Mouse (Mus musculus) CH12.LX (cell line): ENCODE measurements around the gene Eml6. TPM values are rescaled to one million over a fixed set of nuclear protein-coding genes. Genes with fewer than 3 reads are reported as not detected.

Experiments used
- DNase-seq: peaks from one replicate; pipeline ENCODE4 v3.0.0-alpha.2; 2013; ENCODE audit errors: extremely low read depth
- H3K27ac ChIP-seq: 2 replicates; pipeline ENCODE4 v1.5.1; 2012; ENCODE audit warnings: low read depth, mild to moderate bottlenecking, control low read depth, moderate library complexity; ENCODE audit not compliant: insufficient read depth
- H3K27me3 ChIP-seq: replicated peaks from 2 replicates; pipeline ENCODE3; 2012; ENCODE audit warnings: inconsistent platforms
- H3K36me3 ChIP-seq, 2 experiments: replicated peaks in 1 of 2; 2 replicates each; pipeline versions ENCODE3 to v1.6.1; 2012; ENCODE audit warnings: inconsistent platforms in 1 of 2, low read length in 1 of 2, mild to moderate bottlenecking in 1 of 2, mixed read lengths in 1 of 2, moderate library complexity in 1 of 2; ENCODE audit not compliant: control insufficient read depth in 1 of 2, insufficient read depth in 1 of 2
- H3K4me1 ChIP-seq, 2 experiments: 2 replicates each; pipeline ENCODE4 v1.6.1; 2012; ENCODE audit warnings: inconsistent platforms in 1 of 2, moderate library complexity in 1 of 2; ENCODE audit not compliant: insufficient read depth in 2 of 2, control insufficient read depth in 1 of 2
- H3K4me2 ChIP-seq: 2 replicates; pipeline ENCODE4 v1.6.1; 2012; ENCODE audit warnings: low read depth, mild to moderate bottlenecking, control low read depth; ENCODE audit not compliant: poor library complexity, insufficient read depth, severe bottlenecking
- H3K4me3 ChIP-seq, 3 experiments: fragments of 150-350 bp in 1 of 3; sonication (generic) in 1 of 3; replicated peaks in 1 of 3; 2 replicates each; pipeline versions ENCODE3 to v1.5.1; 2011 to 2012; ENCODE audit warnings: low read depth in 2 of 3, low read length in 2 of 3, mild to moderate bottlenecking in 2 of 3, moderate library complexity in 2 of 3, control low read depth in 1 of 3, improper control_type of control experiment in 1 of 3, inconsistent platforms in 1 of 3, mixed read lengths in 1 of 3; ENCODE audit not compliant: poor library complexity in 1 of 3
- H3K79me2 ChIP-seq: replicated peaks from 2 replicates; pipeline ENCODE4 v1.6.1; 2012; ENCODE audit warnings: mild to moderate bottlenecking, moderate library complexity; ENCODE audit not compliant: control insufficient read depth, poor library complexity, insufficient read depth, severe bottlenecking; ENCODE audit errors: extremely low read depth
- H3K9ac ChIP-seq: 2 replicates; pipeline ENCODE4 v1.6.1; 2012; ENCODE audit warnings: low read depth, mild to moderate bottlenecking, control low read depth, moderate library complexity; ENCODE audit not compliant: insufficient read depth
- H3K9me3 ChIP-seq: replicated peaks from 2 replicates; pipeline ENCODE3; 2012; ENCODE audit warnings: low read length, inconsistent platforms, mixed read lengths
- BHLHE40 ChIP-seq: IDR thresholded peaks from 2 replicates; pipeline ENCODE4 v1.6.1; 2011; ENCODE audit warnings: mild to moderate bottlenecking, low read depth, low read length, improper control_type of control experiment
- CHD1 ChIP-seq: IDR thresholded peaks from 2 replicates; pipeline ENCODE4 v1.6.1; 2012; ENCODE audit warnings: low read depth, low read length, improper control_type of control experiment, inconsistent platforms
- EP300 ChIP-seq: IDR thresholded peaks from 2 replicates; pipeline ENCODE4 v1.6.1; 2011; ENCODE audit warnings: low read length, improper control_type of control experiment
- ETS1 ChIP-seq: conservative IDR thresholded peaks from 2 replicates; pipeline ENCODE4 v1.6.1; 2012; ENCODE audit warnings: low read depth, mild to moderate bottlenecking, inconsistent platforms, low read length, improper control_type of control experiment, moderate library complexity
- HCFC1 ChIP-seq: IDR thresholded peaks from 2 replicates; pipeline ENCODE4 v1.6.1; 2012; ENCODE audit warnings: low read depth, mild to moderate bottlenecking, inconsistent platforms, low read length, improper control_type of control experiment
- JUND ChIP-seq: conservative IDR thresholded peaks from 2 replicates; pipeline ENCODE4 v1.6.1; 2011; ENCODE audit warnings: low read depth, low read length, improper control_type of control experiment
- KAT2A ChIP-seq: IDR thresholded peaks from 2 replicates; pipeline ENCODE4 v1.6.1; 2012; ENCODE audit warnings: low read length, improper control_type of control experiment, inconsistent platforms; ENCODE audit not compliant: insufficient replicate concordance
- MAX ChIP-seq: IDR thresholded peaks from 2 replicates; pipeline ENCODE4 v1.6.1; 2011; ENCODE audit warnings: low read length, improper control_type of control experiment
- MEF2A ChIP-seq: IDR thresholded peaks from 2 replicates; pipeline ENCODE4 v1.6.1; 2014; ENCODE audit warnings: low read depth, mild to moderate bottlenecking, inconsistent platforms, low read length, improper control_type of control experiment, borderline replicate concordance
- MXI1 ChIP-seq: IDR thresholded peaks from 2 replicates; pipeline ENCODE4 v1.6.1; 2011; ENCODE audit warnings: mild to moderate bottlenecking, low read depth, low read length, improper control_type of control experiment
- NRF1 ChIP-seq: IDR thresholded peaks from 2 replicates; pipeline ENCODE4 v1.6.1; 2014; ENCODE audit warnings: low read depth, mild to moderate bottlenecking, inconsistent platforms, low read length, improper control_type of control experiment, moderate library complexity
- PAX5 ChIP-seq: IDR thresholded peaks from 2 replicates; pipeline ENCODE4 v1.6.1; 2012; ENCODE audit warnings: low read length, inconsistent platforms, mixed read lengths
- POLR2A ChIP-seq: IDR thresholded peaks from 2 replicates; pipeline ENCODE4 v1.6.1; 2011; ENCODE audit warnings: low read depth, mild to moderate bottlenecking, improper control_type of control experiment, low read length
- RAD21 ChIP-seq: IDR thresholded peaks from 2 replicates; pipeline ENCODE4 v1.6.1; 2011; ENCODE audit warnings: low read depth, mild to moderate bottlenecking, low read length, improper control_type of control experiment, moderate library complexity
- SIN3A ChIP-seq: IDR thresholded peaks from 2 replicates; pipeline ENCODE4 v1.6.1; 2012; ENCODE audit warnings: low read length, improper control_type of control experiment, inconsistent platforms
- SMC3 ChIP-seq: IDR thresholded peaks from 2 replicates; pipeline ENCODE4 v1.6.1; 2011; ENCODE audit warnings: low read depth, low read length, improper control_type of control experiment
- TCF12 ChIP-seq: IDR thresholded peaks from 2 replicates; pipeline ENCODE4 v1.6.1; 2014; ENCODE audit warnings: low read depth, mild to moderate bottlenecking, inconsistent platforms, low read length, improper control_type of control experiment
- UBTF ChIP-seq: IDR thresholded peaks from 2 replicates; pipeline ENCODE4 v1.6.1; 2012; ENCODE audit warnings: low read depth, mild to moderate bottlenecking, inconsistent platforms, low read length, improper control_type of control experiment, moderate library complexity
- ZKSCAN1 ChIP-seq: IDR thresholded peaks from 2 replicates; pipeline ENCODE4 v1.6.1; 2012; ENCODE audit warnings: low read depth, inconsistent platforms, low read length, improper control_type of control experiment, borderline replicate concordance
- ZMIZ1 ChIP-seq: IDR thresholded peaks from 2 replicates; pipeline ENCODE4 v1.6.1; 2012; ENCODE audit warnings: low read depth, mild to moderate bottlenecking, inconsistent platforms, low read length, improper control_type of control experiment
- dilution Hi-C: fragments of 300-500 bp; cut with MboI; formaldehyde crosslinking; loops from 2 replicates; pipeline ENCODE4 v1.14.3; 2020; ENCODE audit warnings: low sequenced_read_pairs; ENCODE audit not compliant: extremely low pct_unique_long_range_greater_than_20kb, extremely low pct_ligation_motif_present
- in situ Hi-C: fragments of 300-500 bp; cut with MboI; formaldehyde crosslinking; loops from 3 replicates; pipeline ENCODE4 v1.14.3; 2019; ENCODE audit warnings: low sequenced_read_pairs, low pct_ligation_motif_present, low pct_unique_long_range_greater_than_20kb, mixed read lengths
- polyA plus RNA-seq: library from polyadenylated mRNA; unstranded; fragments of >175 nt; gene quantifications from 2 replicates; pipeline ENCODE4 v1.2.1, GENCODE M21; 2012; ENCODE audit warnings: low read depth; ENCODE audit not compliant: insufficient read length
- total RNA-seq, 2 experiments: library from RNA; depleted of rRNA; stranded (reverse); fragments of 300-350 nt in 1 of 2; fragments of >200 nt in 1 of 2; gene quantifications; 2 replicates each; pipeline ENCODE4 v1.2.3; 2012 to 2014

Gene Eml6
- total and polyA plus RNA-seq, 3 experiments, result 3.1 to 3.7 (median 3.2) TPM

DNA sequence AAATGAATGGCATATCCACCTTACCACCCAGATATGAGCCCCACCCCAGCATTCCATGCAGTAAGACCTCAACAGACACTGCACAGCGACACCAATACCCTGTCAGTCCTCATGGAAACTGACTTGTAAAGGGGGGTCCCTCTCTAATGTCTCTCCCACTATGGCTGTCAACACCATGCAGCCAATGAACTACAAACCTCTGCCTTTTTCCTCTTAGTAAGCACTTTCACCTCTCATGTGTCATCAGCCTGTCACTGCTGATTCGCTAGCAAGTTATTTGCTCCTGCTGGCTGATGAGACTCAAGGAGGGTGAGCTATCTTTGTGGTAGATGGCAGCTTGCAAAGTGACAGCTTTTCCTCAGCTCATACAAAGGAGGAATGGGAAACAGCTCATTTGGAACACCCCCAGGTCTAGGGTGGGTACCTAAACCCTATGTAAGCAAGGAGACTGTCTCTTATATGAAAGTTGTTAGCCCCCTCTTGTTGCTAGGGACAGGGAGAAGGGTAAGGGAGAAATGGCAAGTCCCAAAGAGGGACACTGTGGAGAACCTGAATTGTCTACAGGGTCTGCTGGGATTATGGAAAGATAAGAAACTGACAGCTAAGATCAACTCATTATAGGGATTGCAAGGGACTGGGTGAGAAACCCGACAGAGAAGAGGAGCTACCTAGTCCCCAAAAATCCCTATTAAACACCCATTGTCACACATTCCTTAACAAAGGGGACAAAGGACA, 255.0 kb downstream of the Eml6 start:
- TF ChIP-seq BHLHE40, result no peak
- TF ChIP-seq ETS1, result no peak
- TF ChIP-seq RAD21, result no peak
- no peak for TF ChIP-seq EP300
- TF ChIP-seq UBTF, result no peak
- TF ChIP-seq KAT2A, result no peak
- no peak for TF ChIP-seq MAX
- TF ChIP-seq HCFC1, result no peak
- no peak for TF ChIP-seq PAX5
- no peak for TF ChIP-seq ZMIZ1
- no peak for TF ChIP-seq MXI1
- TF ChIP-seq SMC3, result no peak
- TF ChIP-seq MEF2A, result no peak
- no peak for TF ChIP-seq SIN3A
- TF ChIP-seq POLR2A, result no peak
- no peak for TF ChIP-seq TCF12
- TF ChIP-seq NRF1, result no peak
- no peak for TF ChIP-seq ZKSCAN1
- TF ChIP-seq CHD1, result no peak
- TF ChIP-seq JUND, result no peak
- dilution Hi-C loops, result no loop called here

DNA sequence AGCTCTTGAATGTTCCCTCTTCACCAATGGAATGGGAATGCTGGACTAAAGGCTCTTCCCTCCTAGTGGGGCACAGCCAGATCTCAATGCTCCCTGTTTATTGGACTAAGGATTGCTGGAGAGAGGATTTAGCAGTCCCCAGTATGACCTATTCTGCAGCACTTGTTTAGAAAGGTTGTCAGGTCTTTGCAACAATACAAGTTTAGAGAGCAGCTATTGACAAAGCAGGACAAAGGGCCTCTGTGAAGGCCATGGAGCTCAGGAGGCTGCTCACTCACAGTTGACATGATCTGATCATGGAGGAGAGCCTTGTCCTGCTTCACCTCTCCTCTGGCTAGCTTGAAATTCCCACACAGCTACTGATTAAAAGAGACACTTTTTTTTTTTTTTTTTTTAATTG, 257.3 kb downstream of the Eml6 start:
- peaks cover 4 to 18% of the 10 kb centered on the region in 2 experiments for H3K4me1 ChIP-seq
- dilution Hi-C loops (no loop called here), in situ Hi-C loops (no loop called here)
- H3K4me2 ChIP-seq, result no peak overlapping the region
- no peak overlapping the region for H3K9ac ChIP-seq
- no peak overlapping the region for H3K27ac ChIP-seq
- H3K79me2 ChIP-seq, result no peaks in the 10 kb centered on the region
- H3K36me3 ChIP-seq, result peaks cover 0 to 2% of the 10 kb centered on the region in 2 experiments
- H3K4me3 ChIP-seq, result no peak overlapping the region
- no peaks in the 10 kb centered on the region for H3K9me3 ChIP-seq
- DNase-seq, result no peak
- TF ChIP-seq MXI1, result no peak
- TF ChIP-seq SIN3A, result no peak
- no peak for TF ChIP-seq POLR2A
- TF ChIP-seq, all 38 proteins: peak for 0
- H3K27me3 ChIP-seq, result no peaks in the 10 kb centered on the region

More for the DNA sequence above, 255.0 kb downstream of the Eml6 start:
- no peak for DNase-seq
- Histone ChIP-seq H3K4me1 (peaks cover 7 to 35% of the 10 kb centered on the region in 2 experiments), H3K79me2 (no peaks in the 10 kb centered on the region), H3K27me3 (no peaks in the 10 kb centered on the region), H3K4me3 (no peak overlapping the region), H3K9ac (no peak overlapping the region), H3K36me3 (no peaks in the 10 kb centered on the region), H3K9me3 (no peaks in the 10 kb centered on the region), H3K4me2 (no peak overlapping the region), H3K27ac (no peak overlapping the region)
- in situ Hi-C loops, result no loop called here
